Mouse (Mus musculus): Measurements from ENCODE around the gene Cep97. TPM values are rescaled to one million over a fixed set of nuclear protein-coding genes. Genes with fewer than 3 reads are reported as not detected.

The Cep97 gene
- total and polyA plus RNA-seq, 2 experiments from 2014 or later, result 6.8 to 7.7 TPM

- WGBS, result 94% methylated on average over 19 of the region's 19 CpGs
- H3K9me3 ChIP-seq (ENCODE audit: low read length), result no peaks in the 10 kb centered on the region
- H3K4me3 ChIP-seq (ENCODE audit: low read depth, low read length), result no peak overlapping the region
- no peaks in the 10 kb centered on the region for H3K27me3 ChIP-seq (ENCODE audit: insufficient read depth, low read length)
- DNase-seq (ENCODE audit: low spot score) (no peak), ATAC-seq (ENCODE audit: low FRiP score) (no peak)
- peaks cover 9% of the 10 kb centered on the region; the same call in 1 of the 2 replicates for H3K4me1 ChIP-seq (ENCODE audit: insufficient read depth, low read length)
- TF ChIP-seq CTCF (IDR thresholded peaks at IDR 0.05), result no peak
- peaks cover 11% of the 10 kb centered on the region for H3K36me3 ChIP-seq (ENCODE audit: insufficient read depth, low read length)
- H3K9ac ChIP-seq (replicated peaks; ENCODE audit: low read length, poor library complexity, severe bottlenecking), result no peak overlapping the region
- H3K4me2 ChIP-seq (ENCODE audit: low read depth, low read length, poor library complexity, severe bottlenecking), result no peak overlapping the region
- H3K27ac ChIP-seq (ENCODE audit: low read depth, low read length), result no peak overlapping the region
These were observed 44.1 kb downstream of the Cep97 start for GRCm38 (mm10) chr16:55890346-55891136.

GRCm38 (mm10) chr16:55889451-55889850, 45.2 kb downstream of the Cep97 start:
- 93% methylated on average over 3 of the region's 3 CpGs for WGBS
- peaks cover 9% of the 10 kb centered on the region; the same call in 1 of the 2 replicates for H3K4me1 ChIP-seq (ENCODE audit: insufficient read depth, low read length)
- H3K4me3 ChIP-seq (ENCODE audit: low read depth, low read length), result no peak overlapping the region
- DNase-seq (ENCODE audit: low spot score) (no peak), ATAC-seq (ENCODE audit: low FRiP score) (no peak)
- TF ChIP-seq CTCF (IDR thresholded peaks at IDR 0.05), result peak; percentile 24
- no peak overlapping the region for H3K9ac ChIP-seq (replicated peaks; ENCODE audit: low read length, poor library complexity, severe bottlenecking)
- peaks cover 11% of the 10 kb centered on the region for H3K36me3 ChIP-seq (ENCODE audit: insufficient read depth, low read length)
- no peak overlapping the region for H3K27ac ChIP-seq (ENCODE audit: low read depth, low read length)
- no peak overlapping the region for H3K4me2 ChIP-seq (ENCODE audit: low read depth, low read length, poor library complexity, severe bottlenecking)
- H3K9me3 ChIP-seq (ENCODE audit: low read length), result no peaks in the 10 kb centered on the region
- no peaks in the 10 kb centered on the region for H3K27me3 ChIP-seq (ENCODE audit: insufficient read depth, low read length)

GRCm38 (mm10) chr16:55888584-55888960, 46.1 kb downstream of the Cep97 start:
- Histone ChIP-seq H3K4me3 (ENCODE audit: low read depth, low read length) (no peak overlapping the region), H3K27me3 (ENCODE audit: insufficient read depth, low read length) (no peaks in the 10 kb centered on the region), H3K9me3 (ENCODE audit: low read length) (no peaks in the 10 kb centered on the region), H3K27ac (ENCODE audit: low read depth, low read length) (no peak overlapping the region), H3K4me2 (ENCODE audit: low read depth, low read length, poor library complexity, severe bottlenecking) (no peak overlapping the region), H3K9ac (replicated peaks; ENCODE audit: low read length, poor library complexity, severe bottlenecking) (no peak overlapping the region), H3K4me1 (ENCODE audit: insufficient read depth, low read length) (0 out of 2 replicates have a peak, but pooled peaks cover 2% of the 10 kb centered on the region), H3K36me3 (ENCODE audit: insufficient read depth, low read length) (peaks cover 11% of the 10 kb centered on the region)
- 86% methylated on average over 3 of the region's 3 CpGs for WGBS
- ATAC-seq (ENCODE audit: low FRiP score) (no peak), DNase-seq (ENCODE audit: low spot score) (no peak)
- no peak for TF ChIP-seq CTCF (IDR thresholded peaks at IDR 0.05)

- H3K9me3 ChIP-seq (ENCODE audit: low read length), result no peaks in the 10 kb centered on the region
- H3K4me3 ChIP-seq (ENCODE audit: low read depth, low read length), result no peak overlapping the region
- no peak overlapping the region for H3K4me2 ChIP-seq (ENCODE audit: low read depth, low read length, poor library complexity, severe bottlenecking)
- H3K9ac ChIP-seq (replicated peaks; ENCODE audit: low read length, poor library complexity, severe bottlenecking), result no peak overlapping the region
- H3K4me1 ChIP-seq (ENCODE audit: insufficient read depth, low read length), result no peaks in the 10 kb centered on the region
- peak; percentile 39; the same call in 1 of the 2 replicates for ATAC-seq (ENCODE audit: low FRiP score)
- DNase-seq (ENCODE audit: low spot score), result no peak
- H3K27me3 ChIP-seq (ENCODE audit: insufficient read depth, low read length), result no peaks in the 10 kb centered on the region
- 67% methylated on average over 7 of the region's 7 CpGs for WGBS
- peaks cover 11% of the 10 kb centered on the region for H3K36me3 ChIP-seq (ENCODE audit: insufficient read depth, low read length)
- no peak overlapping the region for H3K27ac ChIP-seq (ENCODE audit: low read depth, low read length)
- TF ChIP-seq CTCF (IDR thresholded peaks at IDR 0.05), result peak; percentile 60
These were observed 46.7 kb downstream of the Cep97 start for GRCm38 (mm10) chr16:55887814-55888583.

DNA sequence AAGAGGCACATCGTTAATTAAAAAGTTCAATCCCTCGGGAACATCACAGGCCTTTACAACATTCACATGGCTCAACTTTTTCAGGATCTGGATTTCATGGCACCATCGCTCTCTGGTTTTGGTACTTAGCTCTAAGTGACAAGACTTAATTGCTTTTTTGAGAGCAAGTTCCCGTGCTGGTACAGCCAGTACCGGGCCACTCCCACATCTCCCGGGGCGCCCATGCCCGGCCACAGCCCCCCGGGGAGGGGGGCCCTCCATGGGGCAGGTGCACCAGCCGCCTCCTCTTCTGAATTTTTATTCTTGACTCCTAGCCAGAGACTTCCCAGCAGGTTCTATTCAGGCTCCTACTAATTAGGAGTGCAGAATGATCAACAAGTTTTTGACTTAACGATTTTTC, 50.4 kb downstream of the Cep97 start:
- Histone ChIP-seq H3K4me2 (ENCODE audit: low read depth, low read length, poor library complexity, severe bottlenecking) (no peak overlapping the region), H3K4me1 (ENCODE audit: insufficient read depth, low read length) (no peaks in the 10 kb centered on the region), H3K9ac (replicated peaks; ENCODE audit: low read length, poor library complexity, severe bottlenecking) (no peak overlapping the region), H3K36me3 (ENCODE audit: insufficient read depth, low read length) (peaks cover 11% of the 10 kb centered on the region), H3K9me3 (ENCODE audit: low read length) (no peaks in the 10 kb centered on the region), H3K4me3 (ENCODE audit: low read depth, low read length) (no peak overlapping the region), H3K27me3 (ENCODE audit: insufficient read depth, low read length) (no peaks in the 10 kb centered on the region), H3K27ac (ENCODE audit: low read depth, low read length) (no peak overlapping the region)
- no peak for DNase-seq (ENCODE audit: low spot score)
- TF ChIP-seq CTCF (IDR thresholded peaks at IDR 0.05), result no peak
- 82% methylated on average over 11 of the region's 11 CpGs for WGBS
- no peak for ATAC-seq (ENCODE audit: low FRiP score)

DNA sequence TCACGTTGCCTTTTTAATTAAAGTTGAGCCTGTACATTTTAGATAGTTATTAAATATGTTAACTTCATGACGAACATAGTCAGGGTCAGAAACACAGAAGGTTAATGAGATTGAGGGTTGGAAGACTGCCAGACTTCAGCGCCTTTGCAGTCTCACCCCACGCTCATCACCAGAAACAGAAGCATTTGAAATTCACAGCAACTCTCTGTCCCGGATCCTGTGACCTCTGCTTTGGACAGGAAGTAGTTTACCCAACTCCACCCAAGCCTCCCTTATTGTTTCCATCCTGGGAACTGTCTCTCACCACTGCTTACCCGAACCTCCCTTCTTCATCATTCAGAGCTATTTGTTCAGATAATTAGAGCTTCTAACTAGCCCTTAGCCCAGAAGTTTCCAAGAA, 58.6 kb downstream of the Cep97 start:
- Histone ChIP-seq H3K4me2 (ENCODE audit: low read depth, low read length, poor library complexity, severe bottlenecking) (no peak overlapping the region), H3K9me3 (ENCODE audit: low read length) (no peaks in the 10 kb centered on the region), H3K27me3 (ENCODE audit: insufficient read depth, low read length) (no peaks in the 10 kb centered on the region), H3K4me3 (ENCODE audit: low read depth, low read length) (no peak overlapping the region), H3K9ac (replicated peaks; ENCODE audit: low read length, poor library complexity, severe bottlenecking) (no peak overlapping the region), H3K27ac (ENCODE audit: low read depth, low read length) (no peak overlapping the region), H3K4me1 (ENCODE audit: insufficient read depth, low read length) (no peaks in the 10 kb centered on the region), H3K36me3 (ENCODE audit: insufficient read depth, low read length) (no peaks in the 10 kb centered on the region)
- ATAC-seq (ENCODE audit: low FRiP score), result no peak
- WGBS, result 73% methylated on average over 6 of the region's 6 CpGs
- no peak for DNase-seq (ENCODE audit: low spot score)
- no peak for TF ChIP-seq CTCF (IDR thresholded peaks at IDR 0.05)
